Mouse (Mus musculus) ES-E14 (cell line): ENCODE results near the gene Hook2.

Experiments used
- HCFC1 ChIP-seq: IDR thresholded peaks from 2 replicates; pipeline ENCODE4 v1.6.1; 2012; ENCODE audit warnings: low read length, inconsistent platforms, borderline replicate concordance; ENCODE audit not compliant: insufficient read depth
- MAFK ChIP-seq: IDR thresholded peaks from 2 replicates; pipeline ENCODE4 v1.6.1; 2014; ENCODE audit warnings: mild to moderate bottlenecking, low read depth, low read length, inconsistent platforms; ENCODE audit not compliant: insufficient read depth

DNA sequence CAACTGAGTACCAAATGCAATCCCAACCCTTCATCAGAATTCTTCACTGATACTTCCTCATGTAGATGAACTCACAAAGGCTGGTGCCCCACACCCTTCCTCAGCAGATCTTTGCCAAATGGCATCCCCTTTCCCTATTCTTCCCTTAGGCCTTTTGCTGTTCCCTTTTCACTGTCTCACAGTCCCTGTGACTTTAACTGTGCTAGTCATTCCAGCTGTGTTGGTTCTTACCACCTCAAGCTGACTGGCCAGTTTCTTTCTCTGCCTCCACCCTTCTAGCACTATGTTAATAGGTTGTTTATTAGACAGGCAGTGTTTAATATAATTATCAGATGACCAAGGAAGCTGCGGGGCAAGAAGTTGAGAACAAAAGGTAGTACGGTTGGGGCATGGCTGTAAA, 21.8 kb upstream of the Hook2 start:
- TF ChIP-seq HCFC1: no peak
- no peak for TF ChIP-seq MAFK
